In genomic region chr12:100895504-100895903, GRCm38 (mm10) we compare ENCODE assay signal across 18 mouse cellular contexts. TPM values are rescaled to one million over a fixed set of nuclear protein-coding genes. Genes with fewer than 3 reads are reported as not detected.
DNase-seq lines count a peak whose midpoint lies in the region; ATAC-seq lines count a peak whose summit lies in the region.
"Had no signal": no experiment of that assay in that cellular context is flagged by ENCODE, and none has a peak within 500 bp of the region (broad histone marks: within the 10 kb centered on the region; RNA-seq: fewer than 3 reads in every experiment).

No protein-coding gene starts in this region.

- no peak overlapping the region for H3K4me3 ChIP-seq in forebrain, embryonic 12.5 days (replicated peaks)
- no peak overlapping the region for H3K4me3 ChIP-seq in forebrain, embryonic 11.5 days (ENCODE audit: low read depth, low read length)
- H3K4me3 ChIP-seq: embryonic facial prominence, embryonic 12.5 days; layer of hippocampus, adult 2 months; liver, embryonic 13.5 days had no signal

- DNase-seq in forebrain, embryonic 11.5 days (ENCODE audit: low spot score): no peak
- DNase-seq in thymus, postnatal 0 days (ENCODE audit: low spot score): peak; percentile 18
- no peak for DNase-seq in thymus, postnatal 4 days
- peak; percentile 61 for DNase-seq in retina, embryonic 14.5 days (ENCODE audit: low spot score)
- DNase-seq in gastrocnemius, postnatal 4 days (ENCODE audit: low spot score in 2 of 2): no peak
- no peak for DNase-seq in cerebellum, adult 9-10 months
- DNase-seq: cerebellum, adult 8-10 months; heart, adult 18-20 months; heart, postnatal 10 days; kidney, adult 2 months; left cerebral cortex, postnatal 4 days; liver, embryonic 13.5 days; lung, postnatal 10 days had no signal

- 0% methylated on average over 2 of the region's 2 CpGs for WGBS in forebrain, embryonic 12.5 days
- 4% methylated on average over 2 of the region's 2 CpGs for WGBS in forebrain, embryonic 11.5 days

- H3K27ac ChIP-seq in forebrain, embryonic 12.5 days: no peak overlapping the region
- no peak overlapping the region for H3K27ac ChIP-seq in forebrain, embryonic 11.5 days (ENCODE audit: low read depth, low read length)
- H3K27ac ChIP-seq: embryonic facial prominence, embryonic 12.5 days; layer of hippocampus, adult 2 months; liver, embryonic 13.5 days had no signal

- no peak overlapping the region for H3K9ac ChIP-seq in forebrain, embryonic 12.5 days
- no peak overlapping the region for H3K9ac ChIP-seq in forebrain, embryonic 11.5 days (ENCODE audit: low read length)
- H3K9ac ChIP-seq: embryonic facial prominence, embryonic 12.5 days; liver, embryonic 13.5 days had no signal

- peaks cover 44% of the 10 kb centered on the region for H3K27me3 ChIP-seq in forebrain, embryonic 12.5 days
- peaks cover 23% of the 10 kb centered on the region for H3K27me3 ChIP-seq in forebrain, embryonic 11.5 days (ENCODE audit: control insufficient read depth, insufficient read depth, low read length)

- ATAC-seq in forebrain, embryonic 12.5 days (ENCODE audit: low FRiP score): 0 out of 2 replicates have a peak, but pooled peaks have one; percentile 41
- no peak for ATAC-seq in forebrain, embryonic 11.5 days (replicated peaks; ENCODE audit: low FRiP score)
- peak; percentile 75 for ATAC-seq in inflammation-experienced regulatory T-cells, adult 6 months

- H3K4me1 ChIP-seq in forebrain, embryonic 12.5 days: peaks cover 25% of the 10 kb centered on the region
- H3K4me1 ChIP-seq in forebrain, embryonic 11.5 days (replicated peaks; ENCODE audit: control insufficient read depth, insufficient read depth, low read length): no peaks in the 10 kb centered on the region; the same call in 1 of the 2 replicates

- no peak overlapping the region for H3K4me2 ChIP-seq in forebrain, embryonic 12.5 days
- no peak overlapping the region for H3K4me2 ChIP-seq in forebrain, embryonic 11.5 days (ENCODE audit: low read depth, low read length, severe bottlenecking)
- H3K4me2 ChIP-seq: embryonic facial prominence, embryonic 12.5 days; liver, embryonic 13.5 days had no signal

- H3K9me3 ChIP-seq in forebrain, embryonic 12.5 days: no peaks in the 10 kb centered on the region
- no peaks in the 10 kb centered on the region for H3K9me3 ChIP-seq in forebrain, embryonic 11.5 days (ENCODE audit: control insufficient read depth, low read length)
- H3K9me3 ChIP-seq: embryonic facial prominence, embryonic 12.5 days; G1E; liver, embryonic 13.5 days had no signal

- H3K36me3 ChIP-seq in forebrain, embryonic 12.5 days (replicated peaks): no peaks in the 10 kb centered on the region
- H3K36me3 ChIP-seq in forebrain, embryonic 11.5 days (ENCODE audit: control insufficient read depth, insufficient read depth, low read length): no peaks in the 10 kb centered on the region
- H3K36me3 ChIP-seq: embryonic facial prominence, embryonic 12.5 days; G1E; liver, embryonic 13.5 days had no signal

RNA-seq across cellular contexts. Expression of gene Gpr68, which starts 12.5 kb away (rescaled TPM):
- 0.22 and 0.26 TPM in 2 replicates for polyA plus RNA-seq in forebrain, embryonic 12.5 days (2016; fragmentation: Nextera tagmentation; extraction: Ambion mirVana)
- 0.13 and 0.15 TPM in 2 replicates for polyA plus RNA-seq in forebrain, embryonic 11.5 days (2014; fragmentation: Nextera tagmentation; extraction: Ambion mirVana)
- 6.8 and 7.5 TPM in 2 replicates for polyA plus RNA-seq in thymus, postnatal 0 days (2015; fragmentation: Nextera tagmentation; extraction: Ambion mirVana)
- polyA plus RNA-seq in inflammation-experienced regulatory T-cells, adult 6 months (2017; shearing (Covaris generic)): 10 to 100 TPM; 67.5 to 92.0 (median 70.5) TPM
- total RNA-seq in gastrocnemius, postnatal 4 days (2021): under 1 TPM; 0.23 to 0.49 TPM
- polyA plus RNA-seq: G1E had no signal

Comparison
In these comparisons a context has a peak if more than half of its experiments do, and no peak if none do; other contexts are left out.
1. DNase-seq: peak in thymus, postnatal 0 days (single experiment) and retina, embryonic 14.5 days (single experiment); none in forebrain, embryonic 11.5 days (single experiment), thymus, postnatal 4 days (single experiment), gastrocnemius, postnatal 4 days (0 of 2) and cerebellum, adult 9-10 months (single experiment).